Mouse (Mus musculus) ZHBTc4 (cell line): ENCODE measurements around the gene Itih4.
A peak's percentile ranks its signal among the peaks of the same experiment; 100 is the strongest.

Experiments
- DNase-seq: peaks from one replicate; pipeline ENCODE4 v3.0.0-alpha.2; 2011; ENCODE audit warnings: low read depth, low spot score

Itih4 gene

GRCm38 (mm10) chr14:30886204-30886603 lies at the start of gene Itih4:
Gene Itih4 (plus strand): TSS chr14:30886476.
- no peak for DNase-seq

DNA sequence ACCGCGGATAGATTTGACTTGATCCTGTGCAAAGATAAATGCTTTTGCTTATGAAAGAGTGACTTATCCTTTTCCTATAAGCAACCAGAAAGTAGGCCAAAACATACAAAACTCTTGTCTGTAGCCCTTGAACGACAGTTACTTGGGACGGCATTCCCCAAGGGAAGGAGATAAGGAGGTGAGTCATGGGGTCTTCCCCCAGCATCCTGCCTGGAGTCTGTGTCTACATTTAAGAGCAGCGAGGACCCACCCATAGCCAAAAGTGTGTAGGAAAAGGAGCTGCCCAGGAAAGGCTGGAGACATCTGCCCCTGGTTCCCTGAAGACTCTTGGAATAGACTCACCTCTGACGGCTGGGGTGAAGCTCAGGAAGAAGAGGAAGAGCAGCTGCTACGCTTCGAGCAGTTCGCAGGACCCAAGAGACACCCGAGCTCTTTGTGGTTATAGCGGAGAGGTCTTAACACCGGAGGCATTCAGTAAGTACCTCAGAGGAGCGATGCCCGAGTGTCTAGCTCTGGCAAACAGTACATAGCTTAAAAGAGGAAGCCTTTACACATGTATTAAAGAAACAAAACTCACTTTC lies 48.8 kb upstream of the Itih4 start:
- DNase-seq: no peak

DNA sequence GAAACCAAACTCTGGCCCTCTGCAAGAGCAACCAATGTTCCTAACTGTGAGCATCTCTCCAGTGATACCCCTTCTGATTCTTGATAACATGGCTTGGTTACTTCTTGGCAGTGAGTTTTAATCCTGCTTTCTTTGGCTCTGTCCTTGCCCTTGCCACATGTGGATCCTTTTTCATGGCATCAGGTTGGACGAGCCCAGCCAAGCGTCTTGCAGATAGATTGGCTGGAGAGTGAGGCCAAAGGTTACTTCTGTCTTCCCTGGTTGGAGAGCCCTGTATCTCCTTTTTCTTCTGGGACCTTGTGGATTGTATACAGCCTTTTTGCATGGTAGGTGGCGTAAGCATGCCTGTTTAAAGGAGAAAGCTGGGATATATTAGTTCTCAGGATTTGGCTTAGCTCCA lies 42.6 kb upstream of the Itih4 start:
- no peak for DNase-seq

- DNase-seq: no peak
Observed at GRCm38 (mm10) chr14:30850504-30850903, 35.8 kb upstream of the Itih4 start.

DNA sequence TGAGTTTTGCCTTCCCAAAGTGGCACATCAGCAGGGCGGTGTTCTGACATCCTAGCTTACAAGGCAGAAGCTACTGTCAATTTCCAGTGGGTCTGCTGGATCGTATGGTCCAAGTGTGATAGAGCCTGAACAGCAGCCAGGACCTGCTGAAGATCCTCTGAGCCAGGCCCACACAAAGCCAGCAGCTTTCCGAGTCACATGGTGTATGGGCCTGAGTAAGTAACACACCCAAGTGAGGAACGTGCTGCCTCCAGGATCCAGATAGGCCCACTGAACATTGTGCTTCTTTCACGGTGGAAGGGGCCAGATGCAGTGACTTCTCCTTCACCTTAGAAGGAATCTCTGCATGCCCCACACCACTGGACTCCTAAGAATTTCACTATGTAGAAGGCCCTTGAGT lies 34.0 kb upstream of the Itih4 start:
- peak; percentile 49 for DNase-seq

GRCm38 (mm10) chr14:30855316-30855715 lies 31.0 kb upstream of the Itih4 start:
- DNase-seq: no peak

GRCm38 (mm10) chr14:30856885-30857507 lies 29.3 kb upstream of the Itih4 start:
- no peak for DNase-seq

DNA sequence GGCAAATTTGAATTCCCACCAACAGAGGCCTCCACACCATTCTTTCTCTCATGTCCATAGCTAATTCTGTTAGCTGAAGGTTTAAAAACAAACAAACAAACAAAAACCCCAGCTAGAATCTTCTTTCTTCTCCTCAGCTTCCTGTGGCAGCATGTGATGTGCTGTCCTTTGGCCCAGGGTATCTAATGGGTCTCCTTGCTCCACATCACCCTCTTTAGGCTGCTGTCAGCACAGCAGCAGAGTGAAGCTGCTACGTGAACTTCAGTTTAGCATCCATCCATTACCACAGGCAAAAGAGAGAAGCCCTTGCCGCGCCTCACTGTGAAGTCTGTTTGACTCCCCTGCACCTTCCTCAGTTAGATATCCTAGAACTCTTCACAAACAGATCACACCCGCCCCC lies 28.3 kb upstream of the Itih4 start:
- peak; percentile 57 for DNase-seq

DNA sequence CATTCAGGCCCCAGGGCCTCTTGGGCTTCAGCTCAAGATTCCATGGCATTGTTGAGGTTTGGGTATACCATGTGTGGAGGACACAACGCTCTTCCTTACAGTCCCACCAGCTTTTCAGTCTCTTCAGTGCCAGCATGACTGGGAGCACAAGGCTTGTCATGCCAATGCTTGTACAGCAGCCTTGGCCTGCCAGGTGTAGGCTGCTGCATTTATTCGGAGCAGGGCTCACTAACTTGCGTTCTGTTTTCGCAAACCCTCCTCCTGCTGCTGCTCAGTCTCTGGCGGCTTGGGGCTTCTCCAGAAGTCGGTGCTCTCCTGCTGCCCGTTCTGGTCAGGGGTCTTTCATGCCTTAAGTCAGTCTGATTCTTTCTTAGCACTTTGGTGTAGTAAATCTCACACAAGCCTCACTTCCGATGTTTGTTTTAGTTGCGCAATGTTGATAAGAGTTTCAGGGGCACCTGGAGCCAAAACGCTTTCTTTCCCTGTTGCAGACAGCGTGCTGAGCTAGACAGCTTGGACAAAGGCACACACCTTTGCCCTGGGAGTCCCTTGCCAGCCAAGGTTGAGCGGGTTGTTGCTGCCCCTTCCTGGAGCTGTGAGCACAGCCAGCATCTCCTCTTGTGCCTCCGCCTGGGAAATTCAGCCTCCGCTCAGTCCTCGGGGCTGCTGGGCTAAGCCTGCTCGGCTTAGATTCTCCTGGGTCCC lies 24.7 kb upstream of the Itih4 start:
- no peak for DNase-seq

- DNase-seq: no peak
Observed at GRCm38 (mm10) chr14:30862368-30862767, 23.9 kb upstream of the Itih4 start.

GRCm38 (mm10) chr14:30865311-30865710 lies 21.0 kb upstream of the Itih4 start:
- DNase-seq: no peak

- DNase-seq: peak; percentile 81
Observed at GRCm38 (mm10) chr14:30867042-30867441, 19.2 kb upstream of the Itih4 start.

- no peak for DNase-seq
Observed at GRCm38 (mm10) chr14:30868826-30869225, 17.4 kb upstream of the Itih4 start.

DNA sequence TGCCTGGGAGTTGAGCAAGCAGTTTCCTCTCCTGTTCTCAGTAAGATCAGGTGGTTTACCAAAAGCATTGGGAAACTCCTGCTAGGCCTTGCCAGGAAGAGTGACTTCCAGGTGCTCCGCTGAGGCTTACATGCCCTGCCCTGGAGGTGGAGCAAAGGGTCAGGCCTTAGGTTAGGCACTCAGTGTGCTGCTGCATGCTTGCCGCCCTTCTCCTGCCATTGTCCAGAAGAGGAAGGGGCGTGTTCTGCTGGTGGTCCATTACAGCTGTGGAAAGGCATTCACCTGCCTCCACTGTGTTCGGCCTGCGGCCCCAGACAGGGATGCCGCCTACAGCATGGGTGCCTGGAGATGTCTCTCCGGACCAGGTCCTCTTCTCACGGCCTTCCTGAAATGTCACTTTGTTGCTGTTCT lies 16.9 kb upstream of the Itih4 start:
- DNase-seq: peak; percentile 73

- DNase-seq: no peak
Observed at GRCm38 (mm10) chr14:30870206-30871147, 15.8 kb upstream of the Itih4 start.

DNA sequence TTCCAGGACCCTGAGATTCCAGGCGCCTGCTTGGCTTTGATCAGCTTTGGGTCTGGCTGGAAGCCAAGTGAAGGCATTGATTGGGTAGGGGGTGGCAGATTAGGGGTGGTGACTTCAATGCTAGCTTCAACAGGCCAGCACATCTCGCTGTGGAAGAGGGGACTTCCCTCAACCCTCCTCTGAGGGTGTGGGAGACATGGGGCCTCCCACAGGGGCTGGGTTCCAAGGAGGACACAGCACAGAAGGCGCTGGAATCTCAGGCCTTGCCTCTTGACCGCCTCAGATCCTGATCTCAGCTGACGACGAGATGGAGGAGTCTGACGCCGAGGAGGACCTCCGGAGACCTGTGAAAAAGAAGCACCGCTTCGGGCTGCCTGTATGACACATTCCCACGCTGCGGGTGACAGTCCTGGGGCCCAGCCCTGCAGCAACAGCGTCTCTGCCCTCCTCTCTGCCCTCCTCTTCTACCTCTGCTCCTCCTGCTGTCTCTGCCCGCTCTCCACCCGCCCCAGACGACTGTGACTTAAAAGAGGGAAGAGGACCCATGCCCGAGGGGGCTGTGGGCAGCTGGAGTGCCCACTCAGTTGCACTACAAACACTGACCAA lies 12.1 kb upstream of the Itih4 start:
- no peak for DNase-seq

DNA sequence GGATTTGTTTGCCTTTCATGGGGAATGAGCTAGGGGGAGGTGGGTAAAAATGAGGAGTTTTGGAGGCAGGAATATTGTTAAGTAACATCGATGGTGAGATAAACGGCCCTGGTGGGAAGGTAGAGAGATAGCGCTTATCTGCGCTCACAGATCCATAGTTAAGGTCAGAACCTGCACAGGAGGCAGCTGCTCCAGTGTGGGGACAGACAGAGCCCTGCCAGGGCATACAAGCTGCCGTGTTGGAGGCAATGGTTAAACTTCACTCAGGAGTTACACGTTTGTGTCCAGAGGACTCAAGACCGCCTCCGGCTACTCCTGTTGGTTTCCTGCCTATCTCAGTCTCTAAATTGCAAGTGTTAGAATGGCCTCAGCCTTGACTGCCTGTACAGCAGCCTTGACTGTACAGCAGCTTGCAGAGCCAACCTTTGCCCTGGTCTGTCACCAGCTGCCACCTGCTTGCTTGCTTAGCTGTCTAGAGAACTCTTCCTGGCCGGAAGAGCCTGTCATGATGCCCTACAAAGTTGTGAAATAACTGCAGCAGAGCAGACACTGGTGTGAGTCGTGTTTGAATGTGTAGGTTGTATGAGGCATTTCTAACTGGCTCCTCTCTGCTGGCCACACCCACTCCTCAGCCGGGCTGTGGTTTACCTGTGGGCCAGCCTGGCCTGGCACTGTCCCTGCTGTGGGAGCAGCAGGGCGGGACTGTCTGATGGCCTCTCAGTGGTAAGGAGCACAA lies 11.0 kb upstream of the Itih4 start:
- DNase-seq: no peak

GRCm38 (mm10) chr14:30875955-30876354 lies 10.3 kb upstream of the Itih4 start:
- no peak for DNase-seq

DNA sequence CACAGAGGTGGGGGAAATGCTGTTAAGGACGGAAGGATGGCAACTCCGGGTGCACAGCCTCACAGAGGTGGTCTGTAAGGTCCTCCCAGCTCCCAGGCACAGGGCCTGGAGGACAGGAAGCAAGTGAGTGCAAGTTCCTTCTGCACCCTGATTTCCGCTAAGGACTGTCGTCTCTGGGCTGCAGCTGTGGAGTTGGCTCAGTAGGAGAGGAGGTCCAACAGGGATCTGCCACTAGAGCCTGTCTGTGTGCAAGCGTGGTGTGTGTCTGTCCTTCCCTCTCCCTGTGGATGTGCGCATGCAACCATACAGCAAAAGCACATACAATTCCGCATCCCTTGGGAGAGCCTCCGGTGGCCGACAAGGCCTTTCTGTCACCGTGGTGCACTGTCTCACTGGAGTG lies 9.8 kb upstream of the Itih4 start:
- DNase-seq: no peak

GRCm38 (mm10) chr14:30877827-30878226 lies 8.4 kb upstream of the Itih4 start:
- DNase-seq: no peak
